In genomic region chr13:92584094-92584717, GRCm38 (mm10) we compare ENCODE assay signal across 12 mouse cellular contexts. TPM values are rescaled to one million over a fixed set of nuclear protein-coding genes. Genes with fewer than 3 reads are reported as not detected.
DNase-seq lines count a peak whose midpoint lies in the region; ATAC-seq and TF ChIP-seq lines count a peak whose summit lies in the region.
"Had no signal": no experiment of that assay in that cellular context is flagged by ENCODE, and none has a peak within 500 bp of the region (broad histone marks: within the 10 kb centered on the region; RNA-seq: fewer than 3 reads in every experiment).

No protein-coding gene starts in this region.

- no peak for TF ChIP-seq EP300 in liver, postnatal 0 days (IDR thresholded peaks at IDR 0.05; ENCODE audit: low read depth)

- H3K36me3 ChIP-seq in forebrain, embryonic 14.5 days (ENCODE audit: control insufficient read depth, insufficient read depth, low read length), result no peaks in the 10 kb centered on the region
- H3K36me3 ChIP-seq in forebrain, embryonic 12.5 days (replicated peaks), result no peaks in the 10 kb centered on the region
- H3K36me3 ChIP-seq in intestine, embryonic 14.5 days (ENCODE audit: control insufficient read depth, insufficient read depth, low read length), result no peaks in the 10 kb centered on the region
- H3K36me3 ChIP-seq in intestine, postnatal 0 days (ENCODE audit: control insufficient read depth, insufficient read depth), result no peaks in the 10 kb centered on the region
- no peaks in the 10 kb centered on the region for H3K36me3 ChIP-seq in liver, postnatal 0 days (replicated peaks; ENCODE audit: insufficient read depth, low read length)
- H3K36me3 ChIP-seq: embryonic facial prominence, embryonic 15.5 days had no signal

- no peaks in the 10 kb centered on the region for H3K27me3 ChIP-seq in forebrain, embryonic 14.5 days (replicated peaks; ENCODE audit: control insufficient read depth, insufficient read depth, low read length)
- no peaks in the 10 kb centered on the region for H3K27me3 ChIP-seq in forebrain, embryonic 12.5 days
- H3K27me3 ChIP-seq in intestine, embryonic 14.5 days (replicated peaks; ENCODE audit: control insufficient read depth, insufficient read depth, low read length), result no peaks in the 10 kb centered on the region
- no peaks in the 10 kb centered on the region for H3K27me3 ChIP-seq in intestine, postnatal 0 days (replicated peaks; ENCODE audit: control insufficient read depth, insufficient read depth, low read length)
- no peaks in the 10 kb centered on the region for H3K27me3 ChIP-seq in liver, postnatal 0 days (ENCODE audit: insufficient read depth, low read length)
- H3K27me3 ChIP-seq: embryonic facial prominence, embryonic 15.5 days had no signal

- H3K4me1 ChIP-seq in forebrain, embryonic 14.5 days (ENCODE audit: control insufficient read depth, insufficient read depth, low read length), result no peaks in the 10 kb centered on the region
- no peaks in the 10 kb centered on the region for H3K4me1 ChIP-seq in forebrain, embryonic 12.5 days
- H3K4me1 ChIP-seq in intestine, embryonic 14.5 days (replicated peaks; ENCODE audit: control insufficient read depth, insufficient read depth, low read length), result peaks cover 35% of the 10 kb centered on the region
- H3K4me1 ChIP-seq in intestine, postnatal 0 days (replicated peaks; ENCODE audit: control insufficient read depth, insufficient read depth, low read length), result 0 out of 2 replicates have a peak, but pooled peaks cover 3% of the 10 kb centered on the region
- H3K4me1 ChIP-seq in liver, postnatal 0 days (ENCODE audit: insufficient read depth), result peaks cover 7% of the 10 kb centered on the region
- H3K4me1 ChIP-seq: embryonic facial prominence, embryonic 15.5 days had no signal

- H3K9ac ChIP-seq in forebrain, embryonic 14.5 days (ENCODE audit: low read length), result no peak overlapping the region
- H3K9ac ChIP-seq in forebrain, embryonic 12.5 days, result no peak overlapping the region
- no peak overlapping the region for H3K9ac ChIP-seq in intestine, embryonic 14.5 days (ENCODE audit: low read length)
- no peak overlapping the region for H3K9ac ChIP-seq in intestine, postnatal 0 days (ENCODE audit: low read depth, low read length)
- H3K9ac ChIP-seq in liver, postnatal 0 days (replicated peaks), result no peak overlapping the region
- H3K9ac ChIP-seq: embryonic facial prominence, embryonic 15.5 days had no signal

- no peak for ATAC-seq in forebrain, embryonic 14.5 days
- ATAC-seq in forebrain, embryonic 12.5 days (ENCODE audit: low FRiP score), result no peak
- ATAC-seq in intestine, embryonic 14.5 days (replicated peaks; ENCODE audit: low FRiP score, low TSS enrichment, low read depth), result 0 out of 2 replicates have a peak, but pooled peaks have one; percentile 34
- no peak for ATAC-seq in intestine, postnatal 0 days
- ATAC-seq in liver, postnatal 0 days, result no peak

- H3K4me2 ChIP-seq in forebrain, embryonic 14.5 days (ENCODE audit: low read length), result no peak overlapping the region
- H3K4me2 ChIP-seq in forebrain, embryonic 12.5 days, result no peak overlapping the region
- H3K4me2 ChIP-seq in intestine, embryonic 14.5 days (ENCODE audit: low read length), result peak overlapping the region; percentile 11; the same call in 1 of the 2 replicates
- no peak overlapping the region for H3K4me2 ChIP-seq in intestine, postnatal 0 days (replicated peaks; ENCODE audit: low read depth)
- no peak overlapping the region for H3K4me2 ChIP-seq in liver, postnatal 0 days (ENCODE audit: low read depth, low read length)
- H3K4me2 ChIP-seq: embryonic facial prominence, embryonic 15.5 days had no signal

- TF ChIP-seq CTCF in intestine, postnatal 0 days (IDR thresholded peaks at IDR 0.05; ENCODE audit: low read depth), result no peak
- no peak for TF ChIP-seq CTCF in liver, postnatal 0 days (IDR thresholded peaks at IDR 0.05; ENCODE audit: low read depth)

- H3K9me3 ChIP-seq in forebrain, embryonic 14.5 days (replicated peaks; ENCODE audit: control insufficient read depth, low read length), result no peaks in the 10 kb centered on the region
- H3K9me3 ChIP-seq in forebrain, embryonic 12.5 days, result no peaks in the 10 kb centered on the region
- H3K9me3 ChIP-seq in intestine, embryonic 14.5 days (ENCODE audit: control insufficient read depth, low read length), result no peaks in the 10 kb centered on the region
- no peaks in the 10 kb centered on the region for H3K9me3 ChIP-seq in intestine, postnatal 0 days (ENCODE audit: control insufficient read depth)
- no peaks in the 10 kb centered on the region for H3K9me3 ChIP-seq in liver, postnatal 0 days (ENCODE audit: low read length)
- H3K9me3 ChIP-seq: embryonic facial prominence, embryonic 15.5 days had no signal

- WGBS in forebrain, embryonic 14.5 days, result 64% methylated on average over 8 of the region's 8 CpGs
- 72% methylated on average over 8 of the region's 8 CpGs for WGBS in forebrain, embryonic 12.5 days
- WGBS in intestine, embryonic 14.5 days, result 32% methylated on average over 8 of the region's 8 CpGs
- WGBS in intestine, postnatal 0 days, result 55% methylated on average over 8 of the region's 8 CpGs
- 70% methylated on average over 8 of the region's 8 CpGs for WGBS in liver, postnatal 0 days (ENCODE audit: insufficient replicate concordance)

- H3K4me3 ChIP-seq in forebrain, embryonic 14.5 days (ENCODE audit: low read depth, low read length), result no peak overlapping the region
- H3K4me3 ChIP-seq in forebrain, embryonic 12.5 days (replicated peaks), result no peak overlapping the region
- H3K4me3 ChIP-seq in intestine, embryonic 14.5 days (ENCODE audit: low read depth, low read length), result no peak overlapping the region
- no peak overlapping the region for H3K4me3 ChIP-seq in intestine, postnatal 0 days (ENCODE audit: low read depth, low read length)
- H3K4me3 ChIP-seq in liver, postnatal 0 days (ENCODE audit: low read depth, low read length), result no peak overlapping the region
- H3K4me3 ChIP-seq: embryonic facial prominence, embryonic 15.5 days; left cerebral cortex, adult 2 months; myocyte had no signal

- H3K27ac ChIP-seq in forebrain, embryonic 14.5 days (ENCODE audit: low read depth, low read length), result no peak overlapping the region
- no peak overlapping the region for H3K27ac ChIP-seq in forebrain, embryonic 12.5 days
- H3K27ac ChIP-seq in intestine, embryonic 14.5 days (ENCODE audit: low read depth), result peak overlapping the region; percentile 72
- H3K27ac ChIP-seq in intestine, postnatal 0 days (ENCODE audit: low read depth, low read length), result no peak overlapping the region
- no peak overlapping the region for H3K27ac ChIP-seq in liver, postnatal 0 days (ENCODE audit: low read depth)
- H3K27ac ChIP-seq: embryonic facial prominence, embryonic 15.5 days; left cerebral cortex, adult 2 months had no signal

- DNase-seq in forebrain, embryonic 14.5 days (ENCODE audit: low spot score), result peak; percentile 36
- peak; percentile 63 for DNase-seq in intestine, embryonic 14.5 days (ENCODE audit: low spot score)
- DNase-seq in brain, adult 2 months (ENCODE audit: low read depth, low spot score), result peak; percentile 29
- peak; percentile 78 for DNase-seq in lung, postnatal 10 days
- DNase-seq in retina, embryonic 14.5 days (ENCODE audit: low spot score), result no peak
- no peak for DNase-seq in liver, postnatal 0 days
- DNase-seq: cerebellum, adult 11 months had no signal

RNA-seq across cellular contexts. Expression of gene Spz1, which starts 8.2 kb away (rescaled TPM):
- not detected in 2 replicates for polyA plus RNA-seq in forebrain, embryonic 14.5 days (2014; fragmentation: Nextera tagmentation; extraction: Ambion mirVana)
- polyA plus RNA-seq in forebrain, embryonic 12.5 days (2016; fragmentation: Nextera tagmentation; extraction: Ambion mirVana), result not detected in 2 replicates
- not detected in 2 replicates for polyA plus RNA-seq in intestine, embryonic 14.5 days (2014; fragmentation: Nextera tagmentation; extraction: Ambion mirVana)
- not detected in 2 replicates for polyA plus RNA-seq in intestine, postnatal 0 days (2015; fragmentation: Nextera tagmentation; extraction: Ambion mirVana)
- not detected in 2 replicates for polyA plus RNA-seq in liver, postnatal 0 days (2015; fragmentation: Nextera tagmentation; extraction: Ambion mirVana)
- polyA plus RNA-seq: embryonic facial prominence, embryonic 15.5 days; myocyte had no signal

RNA-seq across cellular contexts. Expression of gene Serinc5, which starts 26.7 kb away (rescaled TPM):
- 13.7 and 15.5 TPM in 2 replicates for polyA plus RNA-seq in forebrain, embryonic 14.5 days (2014; fragmentation: Nextera tagmentation; extraction: Ambion mirVana)
- 9.5 and 10.0 TPM in 2 replicates for polyA plus RNA-seq in forebrain, embryonic 12.5 days (2016; fragmentation: Nextera tagmentation; extraction: Ambion mirVana)
- polyA plus RNA-seq in intestine, embryonic 14.5 days (2014; fragmentation: Nextera tagmentation; extraction: Ambion mirVana), result 24.9 and 27.3 TPM in 2 replicates
- 10.8 and 11.8 TPM in 2 replicates for polyA plus RNA-seq in intestine, postnatal 0 days (2015; fragmentation: Nextera tagmentation; extraction: Ambion mirVana)
- 9.3 and 12.2 TPM in 2 replicates for polyA plus RNA-seq in liver, postnatal 0 days (2015; fragmentation: Nextera tagmentation; extraction: Ambion mirVana)

RNA-seq across cellular contexts. Expression of gene Zfyve16, which starts 53.5 kb away (rescaled TPM):
- 9.4 and 10.2 TPM in 2 replicates for polyA plus RNA-seq in forebrain, embryonic 14.5 days (2014; fragmentation: Nextera tagmentation; extraction: Ambion mirVana)
- polyA plus RNA-seq in forebrain, embryonic 12.5 days (2016; fragmentation: Nextera tagmentation; extraction: Ambion mirVana), result 11.9 and 12.7 TPM in 2 replicates
- 12.7 and 13.0 TPM in 2 replicates for polyA plus RNA-seq in intestine, embryonic 14.5 days (2014; fragmentation: Nextera tagmentation; extraction: Ambion mirVana)
- 3.5 TPM in 2 replicates for polyA plus RNA-seq in intestine, postnatal 0 days (2015; fragmentation: Nextera tagmentation; extraction: Ambion mirVana)
- 1.1 and 1.3 TPM in 2 replicates for polyA plus RNA-seq in liver, postnatal 0 days (2015; fragmentation: Nextera tagmentation; extraction: Ambion mirVana)

Comparison
In these comparisons a context has a peak if more than half of its experiments do, and no peak if none do; other contexts are left out.
1. DNase-seq: peak in forebrain, embryonic 14.5 days (single experiment), intestine, embryonic 14.5 days (single experiment), brain, adult 2 months (single experiment) and lung, postnatal 10 days (single experiment); none in retina, embryonic 14.5 days (single experiment) and liver, postnatal 0 days (single experiment).